Mouse (Mus musculus): ENCODE measurements around the gene Abhd6.

GRCm38 (mm10) chr14:7957049-7957448 is 45.7 kb upstream of the Abhd6 start, which contains the start of gene Gm45521:
- TF ChIP-seq CTCF (IDR thresholded peaks at IDR 0.05; ENCODE audit: low read depth) (no peak), EP300 (optimal IDR thresholded peaks at IDR 0.05) (no peak)
